Mouse (Mus musculus) bone marrow macrophage, adult 2 months (primary cell): ENCODE data around the gene Jpt1. TPM values are rescaled to one million over a fixed set of nuclear protein-coding genes. Genes with fewer than 3 reads are reported as not detected.
"Not testable (repeated sequence)": the region's sequence is repeated elsewhere in the genome, so short reads cannot be mapped to it uniquely, and the experiment has no call there.

Source experiments
- H3K27ac ChIP-seq: 2 replicates; pipeline ENCODE4 v1.5.1; 2012; ENCODE audit warnings: low read depth, low read length; ENCODE audit not compliant: insufficient read depth
- H3K4me1 ChIP-seq: 2 replicates; pipeline ENCODE4 v1.6.1; 2012; ENCODE audit warnings: low read length; ENCODE audit not compliant: control insufficient read depth, insufficient read depth
- H3K4me3 ChIP-seq: 2 replicates; pipeline ENCODE4 v1.5.1; 2012; ENCODE audit warnings: mild to moderate bottlenecking, low read length, moderate library complexity; ENCODE audit not compliant: insufficient read depth
- CTCF ChIP-seq: IDR thresholded peaks from 2 replicates; pipeline ENCODE4 v1.5.1; 2012; ENCODE audit warnings: low read depth, mild to moderate bottlenecking, low read length, moderate library complexity
- POLR2A ChIP-seq: IDR thresholded peaks from 2 replicates; pipeline ENCODE4 v1.6.1; 2012; ENCODE audit warnings: mild to moderate bottlenecking, low read depth, low read length, borderline replicate concordance
- polyA plus RNA-seq: library from polyadenylated mRNA; stranded (reverse); fragments of >200 nt; gene quantifications from 2 replicates; pipeline ENCODE4 v1.2.4, GENCODE M21; 2012; ENCODE audit not compliant: missing spikeins, insufficient read depth, insufficient read length

Gene Jpt1
- polyA plus RNA-seq, 1 experiment = 168 TPM

GRCm38 (mm10) chr11:115512004-115512403, 2.2 kb downstream of the Jpt1 start:
- Histone ChIP-seq H3K4me3 (peak overlapping the region; percentile 99), H3K4me1 (peaks cover 41% of the 10 kb centered on the region), H3K27ac (peak overlapping the region; percentile 49)
- TF ChIP-seq CTCF (no peak), POLR2A (no peak)

GRCm38 (mm10) chr11:115511121-115511520, 3.1 kb downstream of the Jpt1 start:
- Histone ChIP-seq H3K27ac (no peak overlapping the region), H3K4me1 (peaks cover 41% of the 10 kb centered on the region)

GRCm38 (mm10) chr11:115510507-115510888, 3.7 kb downstream of the Jpt1 start:
- Histone ChIP-seq H3K4me3 (no peak overlapping the region), H3K4me1 (peaks cover 44% of the 10 kb centered on the region), H3K27ac (no peak overlapping the region)
- no peak for TF ChIP-seq POLR2A
- TF ChIP-seq CTCF = no peak

More at GRCm38 (mm10) chr11:115511121-115511520, 3.1 kb downstream of the Jpt1 start:
- TF ChIP-seq CTCF = no peak
- no peak for TF ChIP-seq POLR2A
- H3K4me3 ChIP-seq = no peak overlapping the region

GRCm38 (mm10) chr11:115509773-115510506, 4.2 kb downstream of the Jpt1 start:
- H3K4me3 ChIP-seq = no peak overlapping the region
- no peak overlapping the region for H3K27ac ChIP-seq
- no peak for TF ChIP-seq POLR2A
- no peak for TF ChIP-seq CTCF
- H3K4me1 ChIP-seq = peaks cover 43% of the 10 kb centered on the region

- H3K4me3 ChIP-seq = no peak overlapping the region
- no peak for TF ChIP-seq CTCF
- no peak for TF ChIP-seq POLR2A
- peaks cover 41% of the 10 kb centered on the region for H3K4me1 ChIP-seq
- no peak overlapping the region for H3K27ac ChIP-seq
Measured at GRCm38 (mm10) chr11:115508061-115508460, 6.1 kb downstream of the Jpt1 start.

GRCm38 (mm10) chr11:115506586-115506985, 7.6 kb downstream of the Jpt1 start:
- TF ChIP-seq POLR2A (no peak), CTCF (no peak)
- Histone ChIP-seq H3K27ac (no peak overlapping the region), H3K4me1 (peaks cover 32% of the 10 kb centered on the region), H3K4me3 (no peak overlapping the region)

- no peak for TF ChIP-seq CTCF
- no peak for TF ChIP-seq POLR2A
- H3K4me3 ChIP-seq = no peak overlapping the region
- peaks cover 4% of the 10 kb centered on the region; the same call in 1 of the 2 replicates for H3K4me1 ChIP-seq
- H3K27ac ChIP-seq = no peak overlapping the region
Measured at GRCm38 (mm10) chr11:115502636-115503035, 11.6 kb downstream of the Jpt1 start.

GRCm38 (mm10) chr11:115496559-115496958, 17.6 kb downstream of the Jpt1 start:
- H3K4me3 ChIP-seq = not testable (repeated sequence)

GRCm38 (mm10) chr11:115492387-115492786, 21.8 kb downstream of the Jpt1 start:
- peaks cover 4% of the 10 kb centered on the region for H3K4me1 ChIP-seq
- TF ChIP-seq POLR2A = no peak
- peak overlapping the region; percentile 79 for H3K4me3 ChIP-seq
- H3K27ac ChIP-seq = no peak overlapping the region

More at GRCm38 (mm10) chr11:115496559-115496958, 17.6 kb downstream of the Jpt1 start:
- H3K4me1 ChIP-seq, H3K27ac ChIP-seq: not testable (repeated sequence)

- peak within 1 kb of the TSS; percentile 59 for H3K27ac ChIP-seq
- H3K4me1 ChIP-seq = peaks cover 4% of the 10 kb centered on the region
- TF ChIP-seq POLR2A = no peak
- TF ChIP-seq CTCF = peak; percentile 78
Measured at GRCm38 (mm10) chr11:115491356-115492083, 22.7 kb downstream of the Jpt1 start, which contains the start of gene Nt5c. TSS of gene Nt5c (minus strand) at chr11:115491862.

More at GRCm38 (mm10) chr11:115491356-115492083, 22.7 kb downstream of the Jpt1 start, which contains the start of gene Nt5c:
- H3K4me3 ChIP-seq = peak within 1 kb of the TSS; percentile 79
